Mouse (Mus musculus): ENCODE results near the gene Tmem63a. TPM values are rescaled to one million over a fixed set of nuclear protein-coding genes. Genes with fewer than 3 reads are reported as not detected.

The Tmem63a gene
- polyA plus RNA-seq, 1 experiment: 6.7 TPM

DNA sequence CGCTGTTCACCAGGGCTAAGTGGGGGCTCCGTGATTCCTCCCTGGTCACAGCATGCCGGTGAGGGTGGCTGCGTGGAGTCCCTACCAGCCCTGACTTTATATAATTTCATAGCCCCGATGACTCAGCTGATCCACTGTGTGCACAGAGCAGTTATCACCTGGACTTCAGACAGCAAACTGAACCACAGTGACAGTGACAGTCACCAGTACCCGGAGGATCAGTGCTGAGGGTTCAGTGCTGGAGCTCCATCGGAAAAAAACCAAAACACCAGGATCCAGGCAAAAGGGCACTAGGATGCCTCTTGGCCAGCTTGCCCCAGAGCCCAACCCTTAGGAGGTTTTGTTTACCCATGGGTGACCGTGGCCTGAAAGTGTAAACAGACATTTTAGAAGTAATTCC lies 63.2 kb downstream of the Tmem63a start:
- Histone ChIP-seq H3K9me3 (no peaks in the 10 kb centered on the region), H3K4me3 (replicated peaks) (no peak overlapping the region), H3K27me3 (replicated peaks) (peaks cover 68% of the 10 kb centered on the region), H3K36me3 (replicated peaks; ENCODE audit: low read length) (no peaks in the 10 kb centered on the region), H3K4me1 (peaks cover 19% of the 10 kb centered on the region)
- TF ChIP-seq FLI1 (IDR thresholded peaks at IDR 0.05; ENCODE audit: low read length) (no peak), GATA1 (IDR thresholded peaks at IDR 0.05; ENCODE audit: borderline replicate concordance, low read length) (no peak)

DNA sequence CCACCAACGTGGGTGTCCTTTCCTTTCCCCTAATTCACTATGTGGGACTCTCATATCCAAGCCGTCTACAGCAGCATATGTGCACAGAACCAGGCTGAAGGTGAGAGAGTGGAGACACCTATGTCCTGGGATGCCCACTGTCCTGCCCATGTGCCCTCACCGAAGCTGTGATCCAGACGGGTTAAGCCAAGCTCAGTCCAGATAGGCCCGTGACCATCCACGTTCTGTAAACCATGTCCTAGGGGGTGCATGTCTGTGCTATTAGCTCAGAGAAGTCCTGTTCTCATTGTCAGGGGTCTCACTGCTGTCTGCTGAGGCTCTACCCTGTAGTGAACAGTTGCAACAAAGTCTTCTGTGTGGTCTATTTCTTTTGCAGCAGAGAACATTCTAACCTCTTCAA lies 65.7 kb downstream of the Tmem63a start:
- Histone ChIP-seq H3K4me3 (replicated peaks) (no peak overlapping the region), H3K36me3 (replicated peaks; ENCODE audit: low read length) (no peaks in the 10 kb centered on the region), H3K27me3 (replicated peaks) (peaks cover 69% of the 10 kb centered on the region), H3K9me3 (no peaks in the 10 kb centered on the region), H3K4me1 (peaks cover 26% of the 10 kb centered on the region)
- TF ChIP-seq FLI1 (IDR thresholded peaks at IDR 0.05; ENCODE audit: low read length) (no peak), GATA1 (IDR thresholded peaks at IDR 0.05; ENCODE audit: borderline replicate concordance, low read length) (no peak)

DNA sequence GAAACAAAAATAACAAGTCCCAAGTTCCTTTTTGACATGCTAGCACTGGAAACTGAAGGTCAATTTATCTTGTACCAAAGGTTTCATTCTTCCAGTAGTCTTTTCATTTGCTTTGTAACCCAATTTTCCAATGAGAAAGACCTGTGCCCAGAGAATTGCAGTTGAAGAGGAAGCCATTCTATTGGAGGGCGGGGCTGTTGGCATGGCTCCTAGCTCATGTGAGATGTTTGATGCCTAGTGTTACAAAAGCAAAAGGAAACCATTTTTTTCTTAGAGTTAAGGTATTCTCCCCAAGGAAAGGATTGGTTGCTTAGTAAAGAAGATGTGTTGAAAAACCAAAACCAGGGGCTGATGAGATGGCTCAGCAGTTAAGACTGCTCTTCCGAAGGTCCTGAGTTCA lies 66.1 kb downstream of the Tmem63a start:
- Histone ChIP-seq H3K36me3 (replicated peaks; ENCODE audit: low read length) (no peaks in the 10 kb centered on the region), H3K4me1 (peaks cover 30% of the 10 kb centered on the region), H3K9me3 (no peaks in the 10 kb centered on the region), H3K4me3 (replicated peaks) (no peak overlapping the region), H3K27me3 (replicated peaks) (peaks cover 70% of the 10 kb centered on the region)
- TF ChIP-seq FLI1 (IDR thresholded peaks at IDR 0.05; ENCODE audit: low read length) (no peak), GATA1 (IDR thresholded peaks at IDR 0.05; ENCODE audit: borderline replicate concordance, low read length) (no peak)

DNA sequence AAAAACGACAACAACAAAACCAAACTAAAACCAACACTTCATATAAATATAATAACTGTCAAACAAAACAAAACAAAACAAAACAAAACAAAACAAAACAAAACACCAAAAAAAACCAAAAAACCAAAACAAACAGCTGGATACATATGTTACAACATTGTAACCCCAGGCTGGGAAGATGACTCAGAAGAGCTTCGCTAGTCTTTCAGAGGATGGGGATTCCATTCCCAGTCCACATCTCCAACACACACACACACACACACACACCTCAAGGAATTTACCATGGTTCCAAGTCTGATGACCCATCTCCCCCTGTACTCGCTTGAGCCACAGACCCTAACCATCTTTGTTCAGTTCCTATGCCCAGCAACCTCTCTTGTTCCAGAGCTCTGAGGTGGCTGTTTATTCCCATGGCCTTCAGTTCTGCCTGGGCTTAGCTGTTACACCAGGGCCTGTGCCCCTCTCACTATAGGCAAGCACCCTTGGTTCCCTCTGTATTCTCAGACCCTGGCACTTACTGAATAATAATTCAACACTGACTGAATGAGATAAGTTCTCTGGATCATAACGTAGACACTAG lies 67.0 kb downstream of the Tmem63a start:
- Histone ChIP-seq H3K27me3 (replicated peaks) (peaks cover 68% of the 10 kb centered on the region), H3K4me3 (replicated peaks) (no peak overlapping the region), H3K9me3 (no peaks in the 10 kb centered on the region), H3K4me1 (peaks cover 37% of the 10 kb centered on the region), H3K36me3 (replicated peaks; ENCODE audit: low read length) (no peaks in the 10 kb centered on the region)
- TF ChIP-seq GATA1 (IDR thresholded peaks at IDR 0.05; ENCODE audit: borderline replicate concordance, low read length) (no peak), FLI1 (IDR thresholded peaks at IDR 0.05; ENCODE audit: low read length) (no peak)

DNA sequence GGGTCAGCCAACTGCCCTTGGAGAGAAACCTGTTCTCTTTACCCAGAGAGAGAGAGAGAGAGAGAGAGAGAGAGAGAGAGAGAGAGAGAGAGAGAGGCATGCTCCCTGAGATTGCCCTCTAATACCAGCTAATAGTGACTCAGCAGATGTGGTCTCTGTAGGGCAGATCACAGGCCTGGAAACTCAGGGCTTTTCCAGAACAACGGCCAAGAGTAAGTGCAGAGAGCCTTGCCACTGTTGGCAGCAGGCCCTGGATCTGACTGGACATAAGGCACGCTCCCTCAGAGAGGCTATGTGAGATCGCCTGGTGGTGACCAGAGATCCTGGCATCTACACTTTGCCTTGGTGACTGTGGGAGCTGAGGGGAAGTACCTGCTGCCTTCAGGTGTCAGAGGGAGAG lies 67.6 kb downstream of the Tmem63a start:
- Histone ChIP-seq H3K27me3 (replicated peaks) (peaks cover 70% of the 10 kb centered on the region), H3K36me3 (replicated peaks; ENCODE audit: low read length) (no peaks in the 10 kb centered on the region), H3K9me3 (no peaks in the 10 kb centered on the region), H3K4me1 (peaks cover 41% of the 10 kb centered on the region), H3K4me3 (replicated peaks) (peak overlapping the region; percentile 48)
- TF ChIP-seq FLI1 (IDR thresholded peaks at IDR 0.05; ENCODE audit: low read length) (no peak), GATA1 (IDR thresholded peaks at IDR 0.05; ENCODE audit: borderline replicate concordance, low read length) (no peak)

DNA sequence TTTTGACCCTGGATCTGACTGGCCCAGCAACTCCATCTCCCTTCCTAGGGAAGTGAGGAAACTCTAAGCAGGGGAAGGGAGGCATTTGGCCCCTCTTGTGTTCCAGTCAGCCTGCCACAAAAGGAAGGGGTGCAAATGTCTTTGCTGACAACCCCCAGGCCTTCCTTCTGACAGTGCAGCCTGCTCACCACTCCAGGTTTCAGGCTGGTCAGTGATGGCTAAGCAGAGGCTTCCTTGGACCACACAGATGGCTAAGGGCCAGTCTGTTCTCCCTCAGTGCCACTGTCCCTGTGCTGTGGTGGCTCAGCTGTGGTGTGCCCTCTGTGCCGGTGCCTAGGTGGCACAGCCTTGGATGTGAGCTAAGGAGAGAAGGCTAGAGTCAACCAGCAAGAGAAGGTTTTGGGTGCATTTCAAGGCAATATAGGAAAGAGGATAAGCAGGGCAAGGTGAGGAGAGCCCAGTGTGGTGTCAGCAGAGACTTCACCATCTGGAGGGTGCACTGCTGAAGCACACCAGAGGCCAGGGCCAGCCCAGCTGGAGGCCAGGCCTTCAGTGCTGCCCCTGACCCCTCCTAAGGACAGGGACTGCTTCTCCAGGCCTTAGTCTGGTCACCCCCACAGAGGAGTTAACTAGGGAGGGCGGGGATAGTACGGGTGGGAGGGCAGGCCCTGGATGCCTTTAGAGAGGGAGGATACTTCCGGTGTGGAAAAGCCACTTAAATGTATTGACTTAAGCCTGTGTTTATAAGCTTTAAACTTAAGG lies 68.2 kb downstream of the Tmem63a start:
- TF ChIP-seq FLI1 (IDR thresholded peaks at IDR 0.05; ENCODE audit: low read length) (no peak), GATA1 (IDR thresholded peaks at IDR 0.05; ENCODE audit: borderline replicate concordance, low read length) (no peak)

DNA sequence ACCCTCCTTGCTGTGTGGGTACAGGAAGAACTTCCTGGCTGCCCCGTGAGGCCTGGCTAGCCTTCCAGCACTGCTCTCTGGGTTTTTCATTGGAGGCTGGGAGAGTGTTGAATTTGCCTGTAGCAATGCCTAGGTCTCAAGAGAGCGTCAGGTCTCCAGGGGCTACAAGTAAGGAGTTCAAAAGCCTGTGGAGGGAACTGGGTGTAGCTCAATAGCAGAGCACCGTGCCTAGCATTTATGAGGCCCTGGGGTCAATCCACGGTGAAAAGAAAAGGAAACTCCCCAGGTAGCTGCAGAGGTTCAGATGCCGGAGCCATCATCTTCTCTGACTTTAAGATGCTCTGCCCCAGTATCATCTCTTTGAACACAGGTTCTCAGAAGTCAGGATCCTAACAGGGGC lies 69.5 kb downstream of the Tmem63a start:
- no peak overlapping the region for H3K4me3 ChIP-seq (replicated peaks)
- peaks cover 73% of the 10 kb centered on the region for H3K27me3 ChIP-seq (replicated peaks)
- TF ChIP-seq GATA1 (IDR thresholded peaks at IDR 0.05; ENCODE audit: borderline replicate concordance, low read length) (no peak), FLI1 (IDR thresholded peaks at IDR 0.05; ENCODE audit: low read length) (no peak)
- H3K9me3 ChIP-seq: no peaks in the 10 kb centered on the region
- H3K4me1 ChIP-seq: peaks cover 53% of the 10 kb centered on the region
- H3K36me3 ChIP-seq (replicated peaks; ENCODE audit: low read length): no peaks in the 10 kb centered on the region

More for the DNA sequence above, 68.2 kb downstream of the Tmem63a start:
- Histone ChIP-seq H3K4me1 (peaks cover 43% of the 10 kb centered on the region), H3K4me3 (replicated peaks) (peak overlapping the region; percentile 48), H3K27me3 (replicated peaks) (peaks cover 71% of the 10 kb centered on the region), H3K36me3 (replicated peaks; ENCODE audit: low read length) (no peaks in the 10 kb centered on the region), H3K9me3 (no peaks in the 10 kb centered on the region)

DNA sequence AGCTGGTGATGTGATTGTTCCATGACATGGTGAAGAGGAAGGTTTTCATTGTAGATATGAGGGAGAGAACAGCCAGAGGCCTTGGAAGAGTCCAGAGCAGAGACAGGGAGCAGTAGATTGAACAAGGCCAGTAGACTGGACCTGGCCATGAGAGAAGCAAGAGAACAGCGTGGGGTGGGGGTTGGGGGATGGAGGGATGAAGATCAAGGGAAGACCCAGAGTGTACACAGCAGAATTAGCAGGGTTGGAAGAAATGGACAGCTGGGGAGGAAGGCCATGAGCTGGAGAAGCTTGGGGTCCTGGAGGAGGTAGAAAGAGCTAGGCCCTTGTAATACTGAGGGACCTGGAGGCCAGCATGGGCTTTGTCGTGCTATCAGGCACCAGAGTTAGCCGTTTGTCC lies 70.3 kb downstream of the Tmem63a start:
- H3K9me3 ChIP-seq: no peaks in the 10 kb centered on the region
- H3K4me3 ChIP-seq (replicated peaks): no peak overlapping the region
- peaks cover 74% of the 10 kb centered on the region for H3K27me3 ChIP-seq (replicated peaks)
- H3K36me3 ChIP-seq (replicated peaks; ENCODE audit: low read length): no peaks in the 10 kb centered on the region
- H3K4me1 ChIP-seq: peaks cover 61% of the 10 kb centered on the region
- no peak for TF ChIP-seq FLI1 (IDR thresholded peaks at IDR 0.05; ENCODE audit: low read length)
- TF ChIP-seq GATA1 (IDR thresholded peaks at IDR 0.05; ENCODE audit: borderline replicate concordance, low read length): no peak

DNA sequence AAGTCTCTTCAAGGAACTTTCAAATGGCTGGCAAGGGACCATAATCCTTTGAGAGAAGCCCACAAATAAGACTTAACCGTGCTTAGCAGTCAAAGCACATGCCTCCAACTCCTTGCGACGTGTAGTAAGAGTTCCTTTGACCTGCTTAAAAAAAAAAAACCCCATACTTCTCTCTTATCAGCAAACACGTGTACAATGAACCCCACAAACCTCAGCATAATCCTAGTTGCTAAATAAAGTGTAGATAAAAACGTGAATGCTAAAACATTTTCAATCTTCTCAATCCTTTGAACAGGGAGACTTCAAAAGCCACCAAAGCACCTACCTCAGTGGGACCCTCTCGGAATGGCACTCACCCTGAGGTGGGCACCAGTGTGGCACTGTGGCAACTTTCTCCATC lies 71.3 kb downstream of the Tmem63a start:
- Histone ChIP-seq H3K36me3 (replicated peaks; ENCODE audit: low read length) (no peaks in the 10 kb centered on the region), H3K27me3 (replicated peaks) (peaks cover 78% of the 10 kb centered on the region), H3K9me3 (no peaks in the 10 kb centered on the region), H3K4me1 (peaks cover 69% of the 10 kb centered on the region), H3K4me3 (replicated peaks) (no peak overlapping the region)
- TF ChIP-seq GATA1 (IDR thresholded peaks at IDR 0.05; ENCODE audit: borderline replicate concordance, low read length) (no peak), FLI1 (IDR thresholded peaks at IDR 0.05; ENCODE audit: low read length) (no peak)

DNA sequence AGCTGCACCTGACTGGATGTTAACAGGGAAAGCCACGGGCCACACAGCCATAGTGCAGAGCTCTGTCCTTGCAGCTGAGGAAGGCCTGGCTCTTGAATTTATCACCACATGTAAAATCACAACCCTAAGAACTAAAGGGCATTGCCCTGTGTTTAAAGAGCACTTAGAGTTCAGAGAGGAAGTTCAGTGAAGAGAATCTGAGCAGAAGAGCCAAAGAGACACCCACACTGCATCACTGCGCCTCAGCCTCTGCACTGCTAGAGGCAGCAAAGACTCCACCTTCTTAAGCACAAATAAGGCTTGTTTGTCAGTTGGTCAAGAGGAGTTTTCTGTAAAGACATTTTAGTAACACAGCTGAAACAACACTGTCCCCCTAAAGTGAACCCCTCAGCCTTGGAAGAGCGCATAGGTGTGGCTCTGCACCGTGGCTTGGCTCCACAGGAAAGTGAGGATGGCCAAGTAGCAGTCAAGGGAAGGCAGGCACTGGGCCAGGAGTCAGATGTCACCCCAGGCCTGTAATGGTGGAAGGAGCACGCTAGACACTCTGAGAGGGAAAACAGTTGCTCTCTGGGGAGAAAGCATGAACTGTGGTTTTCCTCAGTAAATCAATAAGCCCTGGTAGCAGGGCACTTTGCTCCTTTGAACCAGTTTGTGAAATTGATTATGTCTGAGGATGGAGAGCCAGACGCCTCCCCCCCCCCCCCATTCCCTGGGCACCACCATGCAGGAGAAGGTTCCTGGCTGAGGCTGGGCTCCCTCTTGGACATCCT lies 72.8 kb downstream of the Tmem63a start:
- peaks cover 60% of the 10 kb centered on the region for H3K4me1 ChIP-seq
- no peaks in the 10 kb centered on the region for H3K36me3 ChIP-seq (replicated peaks; ENCODE audit: low read length)
- no peak for TF ChIP-seq FLI1 (IDR thresholded peaks at IDR 0.05; ENCODE audit: low read length)
- TF ChIP-seq GATA1 (IDR thresholded peaks at IDR 0.05; ENCODE audit: borderline replicate concordance, low read length): no peak
- H3K27me3 ChIP-seq (replicated peaks): peaks cover 84% of the 10 kb centered on the region
- H3K9me3 ChIP-seq: peaks cover 3% of the 10 kb centered on the region
- H3K4me3 ChIP-seq (replicated peaks): no peak overlapping the region

Measured in megakaryocyte, embryonic 14.5 days (primary cell).